Mouse (Mus musculus) thymus, adult 2 months (tissue): Measurements from ENCODE around the gene Maml2.

Experiments
- CTCF ChIP-seq: fragments of 200-500 bp; IDR thresholded peaks from 2 replicates; pipeline ENCODE4 v1.5.1; 2012; ENCODE audit warnings: mild to moderate bottlenecking, control low read depth, low read length, moderate library complexity, borderline replicate concordance; ENCODE audit not compliant: control insufficient read depth, poor library complexity, insufficient read depth; ENCODE audit errors: extremely low read depth
- POLR2A ChIP-seq: fragments of 200-500 bp; IDR thresholded peaks from 2 replicates; pipeline ENCODE4 v1.6.1; 2012; ENCODE audit warnings: mild to moderate bottlenecking, low read length, control low read depth, moderate library complexity; ENCODE audit not compliant: control insufficient read depth, poor library complexity, insufficient read depth; ENCODE audit errors: extremely low read depth

- TF ChIP-seq CTCF (no peak), POLR2A (no peak)
Observed at GRCm38 (mm10) chr9:13470013-13470412, 172.3 kb downstream of the Maml2 start.
